Mouse (Mus musculus) forebrain, postnatal 0 days (tissue): Measurements from ENCODE around the gene Emilin3. TPM values are rescaled to one million over a fixed set of nuclear protein-coding genes. Genes with fewer than 3 reads are reported as not detected.

Source experiments
- ATAC-seq: fragments of 200-750 bp; cut with Nextera tagmentation; 2 replicates; pipeline ENCODE4 v1.8.0; 2017; ENCODE audit warnings: mild to moderate bottlenecking, moderate library complexity
- DNase-seq: peaks from one replicate; pipeline ENCODE4 v3.0.0-alpha.2; 2015
- H3K27ac ChIP-seq: fragments of 300-500 bp; sonication (generic); 2 replicates; pipeline ENCODE4 v1.5.1; 2014; ENCODE audit warnings: low read depth, mild to moderate bottlenecking, antibody characterized with exemption, low read length, moderate library complexity, mixed read lengths
- H3K27me3 ChIP-seq: fragments of 300-500 bp; sonication (generic); 2 replicates; pipeline ENCODE4 v1.6.1; 2014; ENCODE audit warnings: mild to moderate bottlenecking, low read length, mixed read lengths; ENCODE audit not compliant: insufficient read depth
- H3K36me3 ChIP-seq: fragments of 300-500 bp; sonication (generic); 2 replicates; pipeline ENCODE4 v1.6.1; 2014; ENCODE audit warnings: mild to moderate bottlenecking, moderate library complexity; ENCODE audit not compliant: insufficient read depth
- H3K4me1 ChIP-seq: fragments of 300-500 bp; sonication (generic); 2 replicates; pipeline ENCODE4 v1.6.1; 2014; ENCODE audit warnings: antibody characterized with exemption; ENCODE audit not compliant: insufficient read depth
- H3K4me2 ChIP-seq: fragments of 300-500 bp; sonication (generic); 2 replicates; pipeline ENCODE4 v1.6.1; 2014; ENCODE audit warnings: low read depth, mild to moderate bottlenecking, moderate library complexity
- H3K4me3 ChIP-seq: fragments of 300-500 bp; sonication (generic); 2 replicates; pipeline ENCODE4 v1.5.1; 2014; ENCODE audit warnings: low read depth, low read length, mixed read lengths
- H3K9ac ChIP-seq: fragments of 300-500 bp; sonication (generic); 2 replicates; pipeline ENCODE4 v1.6.1; 2014; ENCODE audit warnings: mild to moderate bottlenecking
- H3K9me3 ChIP-seq: fragments of 300-500 bp; sonication (generic); 2 replicates; pipeline ENCODE4 v1.6.1; 2016; ENCODE audit warnings: low read length
- CTCF ChIP-seq: sonication (generic); IDR thresholded peaks from 2 replicates; pipeline ENCODE4 v1.5.1; 2016; ENCODE audit warnings: antibody characterized with exemption, control low read depth, low read depth
- WGBS: fragments of 180-500 bp; shearing (Covaris S2); extraction: QIAGEN DNeasy Blood & Tissue Kit; methylation state at CpG from one replicate; pipeline ENCODE4 v1.1.7; 2014; 5-methylcytosine and 5-hydroxymethylcytosine counted together
- polyA plus RNA-seq: library from polyadenylated mRNA; unstranded; fragments of >200 nt; fragmentation: Nextera tagmentation; extraction: Ambion mirVana; gene quantifications from 2 replicates; pipeline ENCODE4 v1.2.1, GENCODE M21; 2015
- total RNA-seq: library from RNA; depleted of rRNA; stranded (reverse); fragments of >200 nt; gene quantifications from 2 replicates; pipeline ENCODE4 v1.2.3, GENCODE M21; 2014

Emilin3 gene
- total and polyA plus RNA-seq, 2 experiments from 2014 or later = 0.42 to 1.5 TPM

DNA sequence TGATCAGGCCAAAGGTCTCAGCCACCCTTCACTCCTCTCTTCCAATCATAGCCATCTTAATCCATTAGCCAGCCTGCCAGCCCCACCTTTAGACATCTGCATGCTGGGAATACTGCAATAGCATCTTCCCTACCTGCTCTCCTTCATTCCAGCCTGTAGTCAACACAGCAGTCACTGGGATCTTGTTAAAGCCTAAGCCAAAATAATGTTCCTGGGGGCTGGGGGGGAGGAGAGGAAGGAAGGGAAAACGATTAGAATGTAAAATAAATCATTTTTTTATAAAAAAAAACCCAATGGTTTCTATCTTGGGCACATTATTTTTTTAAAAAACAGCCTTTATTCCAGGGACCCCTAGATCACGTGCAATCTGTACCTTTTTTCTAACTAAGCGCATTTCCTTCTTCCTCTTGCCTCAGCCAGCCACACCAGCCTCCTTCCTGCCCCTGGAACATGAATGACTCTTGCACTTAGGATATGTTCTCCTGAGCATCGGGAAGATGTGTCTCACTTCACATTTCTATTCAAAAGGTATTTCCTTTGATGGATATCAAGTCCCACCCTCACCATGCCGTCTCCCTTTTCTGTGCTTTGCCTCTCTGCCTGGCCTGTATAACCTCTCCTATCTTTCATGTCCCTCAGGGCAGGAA, 37.8 kb downstream of the Emilin3 start:
- Histone ChIP-seq H3K9me3 (no peaks in the 10 kb centered on the region), H3K27me3 (no peaks in the 10 kb centered on the region), H3K4me2 (no peak overlapping the region), H3K9ac (no peak overlapping the region), H3K36me3 (no peaks in the 10 kb centered on the region), H3K4me3 (no peak overlapping the region), H3K27ac (no peak overlapping the region), H3K4me1 (peaks cover 6% of the 10 kb centered on the region; the same call in 1 of the 2 replicates)
- no peak for TF ChIP-seq CTCF
- DNase-seq = no peak
- ATAC-seq = no peak
- 90% methylated on average over 5 of the region's 5 CpGs for WGBS

DNA sequence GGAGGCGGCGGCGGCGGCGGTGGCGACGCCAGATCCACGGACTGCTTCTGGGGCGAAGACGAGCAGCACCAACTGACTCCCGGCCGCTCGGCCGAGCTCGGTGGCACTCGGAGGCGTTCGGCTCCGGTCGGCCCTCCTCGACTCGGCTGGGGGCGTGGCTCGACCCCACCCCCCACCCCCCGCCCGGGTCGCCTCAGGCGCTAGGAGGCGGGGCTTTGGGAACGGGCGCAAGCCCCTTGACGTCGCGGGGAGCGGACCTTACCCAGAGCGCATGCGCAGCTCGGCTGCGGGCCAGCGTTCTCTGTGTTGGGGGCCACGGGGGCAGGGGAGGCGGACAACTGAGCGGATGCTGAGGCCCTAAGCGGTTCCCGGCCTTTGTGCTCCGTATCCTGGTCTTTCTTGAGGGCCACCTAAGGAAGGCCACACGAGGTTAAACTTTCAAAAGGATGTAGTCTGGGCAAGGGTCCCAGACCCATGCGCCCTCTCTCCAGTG, 39.2 kb downstream of the Emilin3 start, which contains the start of gene Zhx3:
Gene Zhx3, minus strand, starts transcription at position 109 of the 493 bp plus-strand sequence.
- peak; percentile 98 for DNase-seq
- peak; percentile 97 for ATAC-seq
- no peak for TF ChIP-seq CTCF
- Histone ChIP-seq H3K36me3 (no peaks in the 10 kb centered on the region), H3K4me2 (peak within 1 kb of the TSS; percentile 70), H3K4me3 (peak within 1 kb of the TSS; percentile 99), H3K27ac (peak within 1 kb of the TSS; percentile 98), H3K27me3 (no peaks in the 10 kb centered on the region), H3K9ac (peak within 1 kb of the TSS; percentile 98), H3K9me3 (no peaks in the 10 kb centered on the region), H3K4me1 (peaks cover 6% of the 10 kb centered on the region; the same call in 1 of the 2 replicates)
- WGBS = under 1% methylated on average over 46 of the region's 48 CpGs

DNA sequence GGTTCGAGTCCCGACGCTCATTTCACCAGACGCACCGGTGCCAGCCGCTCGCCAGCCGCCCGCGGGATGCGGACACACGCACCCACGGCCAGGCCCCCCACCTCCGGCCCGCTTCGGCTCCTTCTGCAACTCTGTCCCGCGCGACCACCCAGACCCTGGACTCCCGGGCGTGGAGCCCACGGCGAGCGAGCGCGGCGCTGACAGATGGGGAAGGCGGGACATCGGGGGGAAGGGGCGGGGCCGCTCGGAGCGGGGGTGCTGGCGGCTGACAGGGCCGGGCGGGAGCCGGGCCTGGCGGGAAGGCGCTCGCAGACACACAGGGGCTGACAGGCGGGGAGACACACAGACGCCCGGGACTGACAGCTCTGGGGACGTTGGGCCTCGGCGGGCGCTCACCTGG, 39.7 kb downstream of the Emilin3 start:
- Histone ChIP-seq H3K4me1 (peaks cover 6% of the 10 kb centered on the region; the same call in 1 of the 2 replicates), H3K9me3 (no peaks in the 10 kb centered on the region), H3K27ac (peak overlapping the region; percentile 98), H3K9ac (peak overlapping the region; percentile 98), H3K27me3 (no peaks in the 10 kb centered on the region), H3K4me2 (peak overlapping the region; percentile 70), H3K36me3 (no peaks in the 10 kb centered on the region), H3K4me3 (peak overlapping the region; percentile 99)
- TF ChIP-seq CTCF = no peak
- peak; percentile 76 for DNase-seq
- WGBS = 3% methylated on average over 45 of the region's 47 CpGs
- peak; percentile 87 for ATAC-seq

- H3K36me3 ChIP-seq = no peaks in the 10 kb centered on the region
- H3K27ac ChIP-seq = no peak overlapping the region
- H3K9me3 ChIP-seq = no peaks in the 10 kb centered on the region
- H3K4me1 ChIP-seq = peaks cover 6% of the 10 kb centered on the region; the same call in 1 of the 2 replicates
- DNase-seq (peak; percentile 29), ATAC-seq (no peak)
- no peak for TF ChIP-seq CTCF
- H3K9ac ChIP-seq = no peak overlapping the region
- H3K4me3 ChIP-seq = peak overlapping the region; percentile 17
- WGBS = 63% methylated on average over 3 of the region's 3 CpGs
- H3K4me2 ChIP-seq = peak overlapping the region; percentile 70
- no peaks in the 10 kb centered on the region for H3K27me3 ChIP-seq
Observed at GRCm38 (mm10) chr2:160871310-160871709, 40.8 kb downstream of the Emilin3 start.

DNA sequence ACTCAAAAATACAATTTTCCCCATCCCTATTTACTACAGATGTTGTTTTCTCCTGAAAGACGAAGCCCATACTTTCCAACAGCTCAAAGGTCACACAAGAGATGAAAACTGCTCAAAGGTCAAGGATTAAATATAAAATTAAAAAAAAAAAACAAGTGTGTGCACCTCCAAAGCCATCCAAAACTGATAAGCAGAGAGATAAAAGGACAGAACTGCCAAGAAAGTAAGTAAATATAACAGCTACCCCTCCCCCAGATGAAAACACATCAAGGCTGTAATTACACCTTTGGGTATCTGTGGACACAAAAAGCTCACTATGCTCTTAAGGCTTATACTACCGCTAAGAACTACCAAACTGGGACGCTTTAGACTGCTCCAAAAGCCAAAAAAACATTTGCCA, 42.7 kb downstream of the Emilin3 start:
- ATAC-seq = no peak
- Histone ChIP-seq H3K9me3 (no peaks in the 10 kb centered on the region), H3K4me1 (peaks cover 6% of the 10 kb centered on the region; the same call in 1 of the 2 replicates), H3K27ac (no peak overlapping the region), H3K36me3 (no peaks in the 10 kb centered on the region), H3K4me3 (no peak overlapping the region), H3K27me3 (no peaks in the 10 kb centered on the region), H3K9ac (no peak overlapping the region), H3K4me2 (no peak overlapping the region)
- no peak for DNase-seq
- WGBS = 76% methylated on average over 3 of the region's 3 CpGs
- TF ChIP-seq CTCF = no peak

GRCm38 (mm10) chr2:160865266-160865665, 46.9 kb downstream of the Emilin3 start:
- Histone ChIP-seq H3K9ac (no peak overlapping the region), H3K4me2 (no peak overlapping the region), H3K27me3 (no peaks in the 10 kb centered on the region), H3K36me3 (no peaks in the 10 kb centered on the region), H3K4me1 (no peaks in the 10 kb centered on the region), H3K27ac (no peak overlapping the region), H3K4me3 (no peak overlapping the region), H3K9me3 (no peaks in the 10 kb centered on the region)
- ATAC-seq (no peak), DNase-seq (no peak)
- WGBS = 53% methylated on average over 2 of the region's 2 CpGs
- no peak for TF ChIP-seq CTCF

- Histone ChIP-seq H3K4me1 (no peaks in the 10 kb centered on the region), H3K4me2 (no peak overlapping the region), H3K9ac (no peak overlapping the region), H3K27me3 (no peaks in the 10 kb centered on the region), H3K4me3 (no peak overlapping the region), H3K9me3 (no peaks in the 10 kb centered on the region), H3K36me3 (no peaks in the 10 kb centered on the region), H3K27ac (no peak overlapping the region)
- 88% methylated on average over 1 of the region's 1 CpGs for WGBS
- TF ChIP-seq CTCF = no peak
- no peak for ATAC-seq
- DNase-seq = no peak
Observed at GRCm38 (mm10) chr2:160864112-160864511, 48.0 kb downstream of the Emilin3 start.
